Mouse (Mus musculus) bone marrow macrophage, adult 2 months (primary cell): Measurements from ENCODE around the gene Nfs1.

ENCODE experiments used
- CTCF ChIP-seq: IDR thresholded peaks from 2 replicates; pipeline ENCODE4 v1.5.1; 2012; ENCODE audit warnings: low read depth, mild to moderate bottlenecking, low read length, moderate library complexity
- POLR2A ChIP-seq: IDR thresholded peaks from 2 replicates; pipeline ENCODE4 v1.6.1; 2012; ENCODE audit warnings: mild to moderate bottlenecking, low read depth, low read length, borderline replicate concordance

DNA sequence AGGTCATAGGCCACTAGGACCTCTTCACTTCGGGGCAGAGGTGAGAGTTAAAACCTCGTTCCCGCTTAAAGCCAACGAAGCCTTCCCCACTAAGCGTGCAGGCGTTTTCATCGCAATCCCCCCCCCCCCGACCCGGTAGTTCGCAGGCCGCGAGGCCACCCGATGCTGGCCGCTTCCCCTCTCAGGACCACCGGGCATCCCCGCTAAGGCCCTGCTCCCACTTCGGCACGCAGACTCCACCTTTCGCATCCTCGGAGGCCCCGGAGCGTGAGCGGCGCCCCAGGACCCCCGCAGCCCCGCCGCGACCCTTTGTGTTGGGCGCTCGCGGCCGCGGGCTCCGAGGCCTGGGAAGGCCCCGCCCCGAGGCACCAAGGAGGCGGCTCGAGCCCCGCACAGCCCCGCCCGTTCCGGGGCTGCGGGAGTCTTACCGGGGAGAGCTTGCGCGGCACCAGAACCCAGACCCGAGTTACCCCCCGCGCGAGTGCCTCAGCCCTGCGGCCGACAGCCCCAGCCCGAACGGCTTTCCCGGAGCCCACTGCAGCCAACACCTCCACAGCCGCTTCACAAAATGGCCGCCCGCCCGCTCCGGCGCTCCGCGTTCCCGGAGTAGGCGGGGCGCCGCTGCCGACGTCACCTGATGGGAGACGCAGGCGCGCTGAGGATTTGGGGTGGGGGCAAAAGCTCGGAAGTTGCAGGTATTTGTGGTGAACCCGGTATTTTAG, 32.5 kb downstream of the Nfs1 start, which contains the start of the genes Cpne1 and Rbm12:
- TF ChIP-seq POLR2A: no peak
- no peak for TF ChIP-seq CTCF
